ENCODE assay signal across 18 mouse cellular contexts in the genomic region with DNA sequence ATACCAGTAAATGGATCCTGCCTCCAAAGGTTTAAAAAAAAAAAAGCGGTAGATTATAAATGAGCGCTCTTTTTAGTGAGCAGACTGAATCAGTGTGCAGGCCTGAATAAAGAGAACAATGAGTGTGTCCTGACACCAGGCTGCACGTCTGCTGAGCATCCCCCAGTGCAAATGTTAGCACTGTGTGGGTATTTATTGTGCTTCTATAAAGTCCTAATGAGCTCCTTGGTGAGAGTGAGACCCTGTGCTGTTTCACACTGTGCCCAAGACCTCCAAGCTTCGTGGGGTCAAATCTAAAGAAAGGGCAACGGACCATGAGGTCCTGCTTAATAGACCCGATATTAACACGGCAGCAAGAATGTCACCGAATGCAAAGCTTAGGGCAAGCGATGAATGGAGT. TPM values are rescaled to one million over a fixed set of nuclear protein-coding genes. Genes with fewer than 3 reads are reported as not detected.
DNase-seq lines count a peak whose midpoint lies in the region; ATAC-seq lines count a peak whose summit lies in the region.
"Had no signal": no experiment of that assay in that cellular context is flagged by ENCODE, and none has a peak within 500 bp of the region (broad histone marks: within the 10 kb centered on the region; RNA-seq: fewer than 3 reads in every experiment).

No protein-coding gene starts in this region.

- H3K4me3 ChIP-seq in hindbrain, embryonic 12.5 days = no peak overlapping the region
- no peak overlapping the region for H3K4me3 ChIP-seq in hindbrain, embryonic 16.5 days (ENCODE audit: low read length)
- H3K4me3 ChIP-seq in forebrain, embryonic 13.5 days = no peak overlapping the region
- H3K4me3 ChIP-seq in neural tube, embryonic 14.5 days (ENCODE audit: low read depth, low read length) = no peak overlapping the region
- no peak overlapping the region for H3K4me3 ChIP-seq in intestine, embryonic 16.5 days (ENCODE audit: low read length)
- H3K4me3 ChIP-seq: liver, embryonic 15.5 days; megakaryocyte, embryonic 14.5 days had no signal

- H3K4me2 ChIP-seq in hindbrain, embryonic 12.5 days (replicated peaks) = no peak overlapping the region
- H3K4me2 ChIP-seq in hindbrain, embryonic 16.5 days (ENCODE audit: low read length) = no peak overlapping the region
- peak overlapping the region; percentile 24 for H3K4me2 ChIP-seq in forebrain, embryonic 13.5 days
- H3K4me2 ChIP-seq in neural tube, embryonic 14.5 days (ENCODE audit: low read depth, low read length) = no peak overlapping the region; the same call in 1 of the 2 replicates
- no peak overlapping the region for H3K4me2 ChIP-seq in intestine, embryonic 16.5 days (ENCODE audit: low read depth, low read length)
- H3K4me2 ChIP-seq: heart, embryonic 11.5 days; liver, embryonic 15.5 days had no signal

- peak; percentile 61; the same call in 1 of the 2 replicates for ATAC-seq in hindbrain, embryonic 12.5 days (ENCODE audit: low FRiP score)
- no peak for ATAC-seq in hindbrain, embryonic 16.5 days
- ATAC-seq in forebrain, embryonic 13.5 days = peak; percentile 62; the same call in 1 of the 2 replicates
- ATAC-seq in neural tube, embryonic 14.5 days (ENCODE audit: low read depth) = peak; percentile 56; the same call in 1 of the 2 replicates
- ATAC-seq in intestine, embryonic 16.5 days = no peak
- ATAC-seq: lung, postnatal 0 days had no signal

- 21% methylated on average over 9 of the region's 9 CpGs for WGBS in hindbrain, embryonic 12.5 days
- WGBS in hindbrain, embryonic 16.5 days = 9% methylated on average over 9 of the region's 9 CpGs
- 5% methylated on average over 9 of the region's 9 CpGs for WGBS in forebrain, embryonic 13.5 days
- 7% methylated on average over 9 of the region's 9 CpGs for WGBS in neural tube, embryonic 14.5 days
- 78% methylated on average over 9 of the region's 9 CpGs for WGBS in intestine, embryonic 16.5 days

- peaks cover 67% of the 10 kb centered on the region for H3K27me3 ChIP-seq in hindbrain, embryonic 12.5 days
- peaks cover 18% of the 10 kb centered on the region for H3K27me3 ChIP-seq in hindbrain, embryonic 16.5 days (replicated peaks; ENCODE audit: control insufficient read depth, insufficient read depth, low read length)
- peaks cover 30% of the 10 kb centered on the region for H3K27me3 ChIP-seq in forebrain, embryonic 13.5 days
- H3K27me3 ChIP-seq in neural tube, embryonic 14.5 days (ENCODE audit: control insufficient read depth, insufficient read depth, low read length) = peaks cover 7% of the 10 kb centered on the region
- H3K27me3 ChIP-seq in intestine, embryonic 16.5 days (replicated peaks; ENCODE audit: control insufficient read depth, insufficient read depth, low read length) = no peaks in the 10 kb centered on the region
- H3K27me3 ChIP-seq: liver, embryonic 15.5 days; megakaryocyte, embryonic 14.5 days had no signal

- no peaks in the 10 kb centered on the region for H3K9me3 ChIP-seq in hindbrain, embryonic 12.5 days (replicated peaks)
- H3K9me3 ChIP-seq in hindbrain, embryonic 16.5 days (ENCODE audit: control insufficient read depth, low read length) = no peaks in the 10 kb centered on the region
- H3K9me3 ChIP-seq in forebrain, embryonic 13.5 days (replicated peaks) = no peaks in the 10 kb centered on the region
- H3K9me3 ChIP-seq in neural tube, embryonic 14.5 days (ENCODE audit: control insufficient read depth, low read length) = no peaks in the 10 kb centered on the region
- no peaks in the 10 kb centered on the region for H3K9me3 ChIP-seq in intestine, embryonic 16.5 days (ENCODE audit: control insufficient read depth, low read length)
- H3K9me3 ChIP-seq: liver, embryonic 15.5 days; megakaryocyte, embryonic 14.5 days had no signal

- peak; percentile 75 for DNase-seq in embryo, embryonic 10.5 days (ENCODE audit: low spot score)
- no peak for DNase-seq in kidney, postnatal 10 days
- DNase-seq: adrenal gland, postnatal 14 days; cerebellum, adult 2 months; heart, postnatal 14 days; right cerebral cortex, adult 18-20 months had no signal

- no peak overlapping the region for H3K9ac ChIP-seq in hindbrain, embryonic 12.5 days
- no peak overlapping the region for H3K9ac ChIP-seq in hindbrain, embryonic 16.5 days (ENCODE audit: low read depth, low read length)
- no peak overlapping the region for H3K9ac ChIP-seq in forebrain, embryonic 13.5 days
- H3K9ac ChIP-seq in neural tube, embryonic 14.5 days (replicated peaks; ENCODE audit: low read depth, low read length) = no peak overlapping the region
- H3K9ac ChIP-seq in intestine, embryonic 16.5 days (ENCODE audit: low read depth, low read length) = no peak overlapping the region
- H3K9ac ChIP-seq: liver, embryonic 15.5 days had no signal

- no peak overlapping the region for H3K27ac ChIP-seq in hindbrain, embryonic 12.5 days
- no peak overlapping the region for H3K27ac ChIP-seq in hindbrain, embryonic 16.5 days (ENCODE audit: low read depth, low read length)
- no peak overlapping the region for H3K27ac ChIP-seq in forebrain, embryonic 13.5 days
- H3K27ac ChIP-seq in neural tube, embryonic 14.5 days (ENCODE audit: low read depth, low read length) = peak overlapping the region; percentile 25; the same call in 1 of the 2 replicates
- H3K27ac ChIP-seq in intestine, embryonic 16.5 days (ENCODE audit: low read length) = no peak overlapping the region
- H3K27ac ChIP-seq: liver, embryonic 15.5 days had no signal

- H3K36me3 ChIP-seq in hindbrain, embryonic 12.5 days = no peaks in the 10 kb centered on the region
- no peaks in the 10 kb centered on the region for H3K36me3 ChIP-seq in hindbrain, embryonic 16.5 days (ENCODE audit: control insufficient read depth, insufficient read depth, low read length)
- H3K36me3 ChIP-seq in forebrain, embryonic 13.5 days (ENCODE audit: poor library complexity, severe bottlenecking) = no peaks in the 10 kb centered on the region
- H3K36me3 ChIP-seq in neural tube, embryonic 14.5 days (ENCODE audit: control insufficient read depth, insufficient read depth, low read length) = no peaks in the 10 kb centered on the region
- H3K36me3 ChIP-seq in intestine, embryonic 16.5 days (ENCODE audit: control insufficient read depth, insufficient read depth, low read length) = no peaks in the 10 kb centered on the region
- H3K36me3 ChIP-seq: liver, embryonic 15.5 days had no signal

- peaks cover 13% of the 10 kb centered on the region for H3K4me1 ChIP-seq in hindbrain, embryonic 12.5 days
- H3K4me1 ChIP-seq in hindbrain, embryonic 16.5 days (ENCODE audit: control insufficient read depth, insufficient read depth, low read depth, low read length) = peaks cover 7% of the 10 kb centered on the region
- H3K4me1 ChIP-seq in forebrain, embryonic 13.5 days = peaks cover 24% of the 10 kb centered on the region
- H3K4me1 ChIP-seq in neural tube, embryonic 14.5 days (ENCODE audit: control insufficient read depth, insufficient read depth, low read length) = peaks cover 18% of the 10 kb centered on the region; the same call in 1 of the 2 replicates
- H3K4me1 ChIP-seq in intestine, embryonic 16.5 days (ENCODE audit: control insufficient read depth, insufficient read depth, low read length) = no peaks in the 10 kb centered on the region
- H3K4me1 ChIP-seq: liver, embryonic 15.5 days; megakaryocyte, embryonic 14.5 days had no signal

RNA-seq across cellular contexts. Expression of a gene that starts 46.4 kb away (rescaled TPM):
- 1.8 and 3.7 TPM in 2 replicates for polyA plus RNA-seq in hindbrain, embryonic 12.5 days (2016; fragmentation: Nextera tagmentation; extraction: Ambion mirVana)
- 11.1 and 15.1 TPM in 2 replicates for polyA plus RNA-seq in hindbrain, embryonic 16.5 days (2015; fragmentation: Nextera tagmentation; extraction: Ambion mirVana)
- polyA plus RNA-seq in forebrain, embryonic 13.5 days (2015; fragmentation: Nextera tagmentation; extraction: Ambion mirVana) = 0.28 TPM in 1 of 2 replicates, not detected in the other
- polyA plus RNA-seq in neural tube, embryonic 14.5 days (2014; fragmentation: Nextera tagmentation; extraction: Ambion mirVana) = 8.9 and 13.7 TPM in 2 replicates
- polyA plus RNA-seq in intestine, embryonic 16.5 days (2015; fragmentation: Nextera tagmentation; extraction: Ambion mirVana) = not detected in 2 replicates
- polyA plus RNA-seq: C2C12; intestine, embryonic 14.5 days; kidney, embryonic 14.5 days; liver, embryonic 15.5 days; lung, postnatal 0 days had no signal

Comparison
In these comparisons a context has a peak if more than half of its experiments do, and no peak if none do; other contexts are left out.
1. ATAC-seq: peak in hindbrain, embryonic 12.5 days (single experiment), forebrain, embryonic 13.5 days (single experiment) and neural tube, embryonic 14.5 days (single experiment); none in hindbrain, embryonic 16.5 days (single experiment) and intestine, embryonic 16.5 days (single experiment).